Mouse (Mus musculus) hematopoietic stem cell, adult 5-6 weeks (primary cell): ENCODE results near the gene Nrm. TPM values are rescaled to one million over a fixed set of nuclear protein-coding genes. Genes with fewer than 3 reads are reported as not detected.
"Not testable (repeated sequence)": the region's sequence is repeated elsewhere in the genome, so short reads cannot be mapped to it uniquely, and the experiment has no call there.

Experiments used
- ATAC-seq, 2 experiments: fragments of 125-278 bp in 1 of 2; replicated peaks in 1 of 2; 2 replicates each; pipeline ENCODE4 v1.8.0; 2016 to 2017; ENCODE audit warnings: inconsistent platforms in 2 of 2, mild to moderate bottlenecking in 2 of 2, moderate number of reproducible peaks in 2 of 2, low read depth in 1 of 2, moderate TSS enrichment in 1 of 2; ENCODE audit not compliant: low FRiP score in 2 of 2, poor library complexity in 2 of 2, severe bottlenecking in 2 of 2, insufficient read depth in 1 of 2, low TSS enrichment in 1 of 2
- total RNA-seq: library from RNA; stranded (forward); fragments of 172-1452, 232-1000 nt; gene quantifications from 2 replicates; pipeline ENCODE4 v1.2.3, GENCODE M21; 2017

The Nrm gene
- total RNA-seq, 1 experiment from 2014 or later = 53.1 TPM

DNA sequence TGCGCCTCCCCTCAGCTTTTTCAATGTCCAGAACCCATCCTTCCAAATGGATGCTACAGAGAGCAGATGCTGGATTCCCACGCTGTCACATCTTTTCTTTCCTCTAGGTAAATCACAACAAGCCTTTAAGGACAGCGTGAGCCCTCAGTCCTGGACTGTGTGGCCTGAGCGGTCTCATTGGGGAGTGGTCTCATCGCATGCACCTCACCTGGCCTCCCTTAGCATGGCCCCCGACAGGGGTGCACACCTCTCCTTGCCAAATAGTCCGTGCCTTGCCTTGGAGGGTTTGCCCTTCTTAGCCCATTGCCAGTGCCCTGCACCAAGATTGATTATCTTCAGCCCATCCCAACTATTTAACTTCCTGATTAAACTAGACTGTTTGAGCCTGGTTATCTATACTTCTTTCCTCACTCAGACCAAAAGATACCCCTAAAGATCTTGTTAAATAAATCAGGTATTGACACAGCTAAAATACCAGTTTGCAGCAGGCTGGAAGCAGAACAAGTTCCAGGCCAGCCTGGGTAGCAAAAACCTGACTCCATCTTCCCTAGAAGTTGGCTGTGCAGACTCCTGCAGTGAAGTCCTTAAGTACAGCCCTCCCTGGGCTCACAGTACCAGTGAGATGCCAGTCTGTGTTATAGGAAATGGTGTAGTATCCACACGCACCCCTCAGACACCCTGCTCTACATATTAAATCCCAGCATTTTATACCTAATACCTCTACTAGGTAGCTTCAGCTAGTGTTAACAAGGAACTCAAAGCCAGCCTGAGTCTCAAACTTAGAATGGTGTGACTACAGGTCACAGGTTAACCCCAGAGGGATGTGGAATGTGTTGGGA is 28.5 kb upstream of the Nrm start:
- ATAC-seq = no peak

GRCm38 (mm10) chr17:35833239-35833751 is 27.8 kb upstream of the Nrm start:
- ATAC-seq = no peak

DNA sequence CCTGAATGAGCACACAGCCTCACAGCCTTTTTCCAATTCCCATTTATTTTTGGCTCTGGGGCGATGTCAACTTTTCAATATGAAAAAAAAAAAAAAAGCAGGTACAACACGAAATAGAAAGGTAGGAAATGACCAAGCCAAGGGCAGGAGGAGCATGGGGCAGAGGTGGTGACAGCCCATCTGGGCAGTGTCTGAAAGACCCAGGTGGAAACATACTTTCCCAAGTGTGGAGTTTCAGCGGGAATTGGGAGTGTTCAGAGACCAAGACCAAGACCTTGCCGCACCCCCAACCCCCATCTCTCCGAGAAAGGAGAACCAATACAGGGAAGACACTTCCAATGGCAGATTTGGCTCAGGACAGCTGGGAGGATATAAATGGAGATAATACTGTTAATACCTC is 27.2 kb upstream of the Nrm start:
- no peak for ATAC-seq

DNA sequence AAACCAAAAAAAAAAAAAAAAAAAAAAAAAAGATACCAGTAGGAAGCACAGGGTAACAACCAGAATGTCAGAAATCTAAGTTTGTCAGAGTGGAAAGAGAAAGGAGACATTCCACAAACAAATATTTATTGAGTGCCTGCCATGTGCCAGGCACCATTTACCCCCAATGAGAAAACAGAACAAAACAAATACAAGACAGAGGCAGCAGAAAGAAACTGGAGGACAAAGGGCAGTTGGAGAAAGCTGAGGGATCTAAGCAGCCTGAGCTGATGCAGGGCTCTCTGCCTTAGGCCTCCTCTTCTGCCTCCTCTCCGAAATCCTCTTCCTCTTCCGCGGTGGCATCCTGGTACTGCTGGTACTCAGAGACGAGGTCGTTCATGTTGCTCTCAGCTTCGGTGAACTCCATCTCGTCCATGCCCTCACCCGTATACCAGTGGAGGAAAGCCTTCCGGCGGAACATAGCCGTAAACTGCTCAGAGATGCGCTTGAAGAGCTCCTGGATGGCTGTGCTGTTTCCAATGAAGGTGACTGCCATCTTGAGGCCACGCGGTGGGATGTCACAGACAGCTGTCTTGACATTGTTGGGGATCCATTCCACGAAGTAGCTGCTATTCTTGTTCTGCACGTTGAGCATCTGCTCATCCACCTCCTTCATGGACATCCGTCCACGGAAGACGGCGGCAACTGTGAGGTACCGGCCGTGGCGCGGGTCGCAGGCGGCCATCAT is 26.3 kb upstream of the Nrm start:
- ATAC-seq = no peak

DNA sequence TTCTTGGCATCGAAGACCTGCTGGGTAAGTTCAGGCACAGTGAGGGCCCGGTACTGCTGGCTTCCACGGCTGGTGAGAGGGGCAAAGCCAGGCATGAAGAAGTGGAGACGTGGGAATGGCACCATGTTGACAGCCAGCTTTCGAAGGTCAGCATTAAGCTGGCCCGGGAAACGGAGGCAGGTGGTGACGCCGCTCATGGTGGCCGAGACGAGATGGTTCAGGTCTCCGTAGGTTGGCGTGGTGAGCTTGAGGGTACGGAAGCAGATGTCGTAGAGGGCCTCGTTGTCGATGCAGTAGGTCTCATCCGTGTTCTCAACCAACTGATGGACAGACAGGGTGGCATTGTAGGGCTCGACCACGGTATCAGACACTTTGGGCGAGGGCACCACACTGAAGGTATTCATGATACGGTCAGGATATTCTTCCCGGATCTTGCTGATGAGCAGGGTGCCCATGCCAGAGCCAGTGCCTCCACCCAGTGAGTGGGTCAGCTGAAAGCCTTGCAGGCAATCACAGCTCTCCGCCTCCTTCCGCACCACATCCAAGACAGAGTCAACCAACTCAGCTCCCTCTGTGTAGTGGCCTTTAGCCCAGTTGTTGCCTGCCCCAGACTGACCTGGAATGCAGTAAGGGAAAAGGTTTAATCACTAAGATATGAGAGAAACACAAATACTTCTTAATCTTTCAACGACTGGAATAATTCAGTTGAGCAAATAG is 25.5 kb upstream of the Nrm start:
- ATAC-seq = no peak

DNA sequence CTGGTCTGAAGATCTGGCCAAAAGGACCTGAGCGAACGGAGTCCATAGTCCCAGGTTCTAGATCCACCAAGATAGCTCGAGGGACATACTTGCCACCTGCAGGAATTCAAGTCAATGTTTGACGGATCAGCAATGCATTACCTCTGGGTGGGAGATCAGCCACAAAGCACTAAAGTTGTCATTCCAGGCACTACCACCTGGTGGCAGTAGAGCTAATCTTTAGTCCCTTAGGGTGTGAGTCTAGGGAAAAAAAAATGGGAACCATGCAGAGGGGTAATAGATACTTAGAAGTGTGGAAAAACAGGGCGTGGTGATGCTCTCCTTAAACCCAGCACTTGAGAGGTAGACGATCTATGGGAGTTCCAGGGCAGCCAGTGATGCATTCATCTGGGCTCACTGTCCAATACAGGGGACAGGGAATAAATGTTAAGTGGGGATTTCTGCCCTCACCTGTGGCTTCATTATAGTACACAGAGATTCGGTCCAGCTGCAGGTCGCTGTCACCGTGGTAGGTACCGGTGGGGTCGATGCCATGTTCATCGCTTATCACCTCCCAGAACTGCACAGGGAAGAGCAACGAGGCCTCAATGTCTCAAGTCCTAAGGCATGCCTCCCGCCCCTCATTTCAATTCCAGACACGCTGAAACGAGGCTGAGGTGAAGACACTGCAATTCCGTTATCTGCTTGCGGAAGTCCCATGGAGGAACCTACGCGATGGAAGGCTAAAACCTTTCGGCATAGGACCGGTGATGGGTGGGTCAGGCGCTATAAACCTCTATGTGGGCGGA is 24.7 kb upstream of the Nrm start:
- peak in 1 of 2 experiments; percentile 18; a peak in 1 of 4 replicates for ATAC-seq

DNA sequence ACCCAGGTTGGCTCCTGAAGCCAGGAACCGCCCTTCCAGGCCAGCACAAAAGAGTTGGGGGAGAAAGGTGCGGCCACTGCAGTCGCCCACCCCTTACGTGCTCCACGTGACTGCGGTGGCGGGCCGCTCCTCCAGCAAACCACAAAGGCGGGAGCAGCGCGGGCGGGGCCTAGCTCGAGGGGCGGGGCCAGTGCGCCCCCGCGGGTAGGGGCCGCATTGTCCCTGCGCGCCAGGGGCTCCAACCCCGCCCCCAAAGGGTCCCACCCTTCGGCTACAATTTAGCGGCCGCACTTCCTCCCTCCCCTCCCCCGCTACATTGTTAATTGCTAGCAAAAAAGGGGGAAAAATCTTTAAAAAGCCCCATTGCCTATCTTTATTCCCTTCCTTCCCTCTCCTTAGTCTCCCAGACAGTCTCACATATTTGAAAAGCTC is 24.1 kb upstream of the Nrm start:
- ATAC-seq = 0 out of 4 replicates have a peak, but pooled peaks of 1 of the 2 experiments have one; percentile 10

DNA sequence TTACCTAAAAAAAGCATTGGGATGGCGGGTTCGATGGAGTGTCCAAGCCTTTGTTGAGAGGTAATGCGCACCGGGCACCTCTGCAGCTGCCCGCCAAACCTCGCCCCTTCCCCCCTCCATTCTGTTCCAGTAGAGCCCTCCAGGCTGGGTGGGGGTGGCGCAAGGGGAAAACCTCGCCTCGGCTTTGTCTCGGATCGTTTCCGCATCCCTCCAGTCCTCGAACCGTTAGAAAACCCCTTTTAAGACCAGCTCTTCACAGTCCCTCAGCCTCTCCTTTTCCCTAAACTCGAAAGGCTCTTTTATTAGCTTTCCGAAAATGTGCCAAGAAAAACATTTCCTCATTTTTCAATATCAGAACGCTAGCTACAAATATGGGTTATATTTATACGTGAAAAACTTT is 23.6 kb upstream of the Nrm start:
- no peak for ATAC-seq

- ATAC-seq = peak; percentile 24 to 55
These were observed 23.0 kb upstream of the Nrm start, which contains the start of gene Tubb5 for GRCm38 (mm10) chr17:35838122-35838544. Gene Tubb5 (minus strand): TSS chr17:35838306.

DNA sequence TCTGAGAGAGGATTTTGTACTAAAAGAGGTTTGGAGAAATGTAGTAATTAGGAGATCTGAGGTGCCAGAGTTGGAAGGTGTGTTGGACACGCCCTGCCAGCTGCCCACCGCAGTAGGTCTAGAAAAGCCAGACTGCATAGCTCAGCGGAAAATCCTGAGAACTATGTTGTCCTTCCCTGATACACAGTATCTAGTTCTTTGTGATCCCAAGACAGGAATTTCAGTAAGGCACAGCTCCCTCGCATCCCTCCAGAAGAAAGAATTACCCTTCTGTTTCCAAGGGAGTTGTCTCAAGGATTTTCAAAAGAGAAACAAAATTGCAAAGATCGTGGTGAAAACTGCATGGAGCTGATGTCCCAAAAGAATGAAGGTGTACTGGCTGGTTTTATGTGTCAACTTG is 22.5 kb upstream of the Nrm start:
- no peak for ATAC-seq

DNA sequence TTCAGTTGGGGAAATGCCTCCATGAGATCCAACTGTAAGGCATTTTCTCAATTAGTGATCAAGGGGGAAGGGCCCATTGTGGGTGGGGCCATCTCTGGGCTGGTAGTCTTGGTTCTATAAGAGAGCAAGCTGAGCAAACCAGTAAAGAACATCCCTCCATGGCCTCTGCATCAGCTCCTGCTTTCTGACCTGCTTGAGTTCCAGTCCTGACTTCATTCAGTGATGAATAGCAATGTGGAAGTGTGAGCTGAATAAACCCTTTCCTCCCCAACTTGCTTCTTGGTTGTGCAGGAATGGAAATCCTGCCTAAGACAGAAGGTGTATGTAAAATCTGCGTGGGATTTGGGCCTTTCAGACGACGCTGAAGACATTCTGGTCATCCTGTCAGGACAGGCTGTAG is 22.1 kb upstream of the Nrm start:
- not testable (repeated sequence) for ATAC-seq

DNA sequence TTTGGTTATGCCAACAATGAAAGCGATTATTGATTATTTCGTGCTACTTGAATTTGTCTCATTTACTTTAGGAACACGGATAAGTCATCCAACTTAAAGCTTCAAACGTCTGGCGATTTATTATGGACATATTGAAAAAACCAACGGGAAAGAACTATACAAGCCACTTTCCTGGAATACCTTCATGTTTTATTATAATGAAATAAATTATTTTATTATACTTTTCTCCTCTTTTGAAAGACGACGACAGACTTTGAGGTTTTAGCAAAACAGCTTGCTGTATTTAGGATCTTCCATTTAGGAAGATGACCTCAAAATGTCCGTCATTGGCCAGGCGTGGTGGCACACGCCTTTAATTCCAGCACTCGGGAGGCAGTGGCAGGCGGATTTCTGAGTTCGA is 20.6 kb upstream of the Nrm start:
- ATAC-seq = no peak

DNA sequence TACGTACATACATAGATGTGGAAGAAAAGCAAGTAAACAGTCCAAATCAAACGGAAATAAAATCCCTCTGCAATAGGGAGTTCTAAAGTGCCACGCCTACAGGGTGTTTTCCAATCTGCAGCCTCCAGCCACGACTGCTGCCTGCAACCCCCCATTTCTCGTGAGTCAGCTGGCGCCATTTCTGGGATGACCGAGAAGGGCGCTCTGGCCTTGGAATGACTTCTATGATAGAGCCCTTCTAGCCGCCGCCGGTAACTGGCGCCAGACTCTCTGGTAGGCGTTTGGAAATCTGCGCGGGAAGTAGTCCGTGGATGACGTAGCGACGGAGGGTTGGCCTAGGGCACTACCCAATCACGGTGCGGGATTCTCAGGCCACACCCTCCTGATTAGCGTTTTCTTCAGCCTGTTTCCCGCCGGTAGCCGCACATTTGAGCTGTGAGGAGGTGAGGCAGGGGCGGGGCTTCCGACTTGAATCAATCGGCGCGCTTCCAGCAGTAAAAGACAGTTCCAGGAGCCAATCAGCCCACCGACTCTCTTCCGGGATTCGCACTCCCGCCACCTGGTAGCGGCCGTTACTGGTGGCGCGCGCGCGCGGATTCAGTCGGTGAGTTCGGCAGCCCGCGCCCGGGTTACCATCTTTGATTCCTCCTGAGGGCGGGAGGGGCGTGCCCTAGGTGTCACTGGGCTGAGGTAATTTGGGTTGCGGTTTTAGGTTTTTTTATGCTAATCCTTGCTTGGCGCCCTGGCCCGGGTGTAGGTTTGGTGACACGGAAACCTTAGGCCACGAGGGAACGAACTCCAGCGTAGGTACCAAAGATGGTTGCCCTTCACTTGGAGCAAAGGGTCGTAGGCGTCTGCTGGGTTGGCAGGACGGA is 19.8 kb upstream of the Nrm start, which contains the start of gene Mdc1:
Gene Mdc1, plus strand, starts transcription at position 440 of the 875 bp plus-strand sequence.
- peak; percentile 87 to 88 for ATAC-seq

GRCm38 (mm10) chr17:35842006-35842405 is 19.1 kb upstream of the Nrm start:
- ATAC-seq = no peak

DNA sequence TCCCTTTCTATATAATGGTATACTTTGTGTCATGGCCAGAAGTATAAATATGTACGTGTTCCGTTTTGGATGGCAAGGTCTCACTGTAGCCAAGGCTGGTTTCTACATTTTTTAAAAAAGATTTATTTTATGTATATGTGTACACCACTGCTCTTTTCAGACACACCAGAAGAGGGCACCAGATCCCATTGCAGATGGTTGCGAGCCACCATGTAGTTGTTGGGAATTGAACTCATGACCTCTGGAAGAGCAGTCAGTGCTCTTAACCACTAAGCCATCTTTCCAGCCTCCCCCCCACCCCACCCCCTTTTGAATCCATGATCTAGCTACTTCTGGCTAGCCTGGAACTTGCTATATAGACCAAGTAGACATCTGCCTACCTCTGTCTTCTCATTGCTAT is 17.6 kb upstream of the Nrm start:
- ATAC-seq = no peak

DNA sequence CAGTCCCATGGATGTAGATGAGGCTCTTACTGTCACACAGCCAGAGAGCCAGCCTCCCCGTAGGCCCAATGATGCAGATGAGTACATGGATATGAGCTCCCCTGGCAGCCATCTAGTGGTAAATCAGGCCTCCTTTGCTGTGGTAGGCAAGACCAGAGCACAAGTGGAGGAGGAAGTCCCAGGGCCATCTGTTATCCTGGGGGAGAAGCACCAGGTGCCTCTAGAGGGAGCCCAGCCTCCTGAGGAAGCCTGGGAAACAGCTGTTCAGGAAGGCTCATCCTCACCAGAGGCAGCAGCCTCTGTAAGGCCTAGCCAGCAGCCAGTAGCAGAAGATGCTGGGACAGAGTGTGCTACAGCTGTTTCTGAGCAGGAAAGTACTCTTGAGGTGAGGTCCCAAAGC is 13.0 kb upstream of the Nrm start:
- ATAC-seq = peak in 1 of 2 experiments; percentile 36; a peak in 2 of 4 replicates
